Mouse (Mus musculus) neural tube, embryonic 10.5 days (tissue): Measurements from ENCODE around the gene Mt3.

Experiments
- DNase-seq: peaks from one replicate; pipeline ENCODE4 v3.0.0-alpha.2; 2017; ENCODE audit warnings: low spot score; ENCODE audit errors: extremely low spot score

Mt3 gene

GRCm38 (mm10) chr8:94184357-94184843, 32.0 kb downstream of the Mt3 start:
- peak; percentile 13 for DNase-seq

GRCm38 (mm10) chr8:94185791-94186190, 33.4 kb downstream of the Mt3 start:
- DNase-seq = no peak

GRCm38 (mm10) chr8:94186542-94186941, 34.1 kb downstream of the Mt3 start:
- DNase-seq = peak; percentile 73

GRCm38 (mm10) chr8:94187290-94188002, 35.0 kb downstream of the Mt3 start:
- DNase-seq = peak; percentile 39

- no peak for DNase-seq
These were observed 37.0 kb downstream of the Mt3 start for GRCm38 (mm10) chr8:94189275-94190031.

GRCm38 (mm10) chr8:94191101-94191691, 38.8 kb downstream of the Mt3 start:
- DNase-seq = peak; percentile 36

- no peak for DNase-seq
These were observed 40.5 kb downstream of the Mt3 start for GRCm38 (mm10) chr8:94192926-94193325.

GRCm38 (mm10) chr8:94194591-94195223, 42.3 kb downstream of the Mt3 start:
- DNase-seq = no peak

- peak; percentile 74 for DNase-seq
These were observed 46.9 kb downstream of the Mt3 start for GRCm38 (mm10) chr8:94199202-94199869.
